Mouse (Mus musculus): Measurements from ENCODE around the gene Cep44.

DNA sequence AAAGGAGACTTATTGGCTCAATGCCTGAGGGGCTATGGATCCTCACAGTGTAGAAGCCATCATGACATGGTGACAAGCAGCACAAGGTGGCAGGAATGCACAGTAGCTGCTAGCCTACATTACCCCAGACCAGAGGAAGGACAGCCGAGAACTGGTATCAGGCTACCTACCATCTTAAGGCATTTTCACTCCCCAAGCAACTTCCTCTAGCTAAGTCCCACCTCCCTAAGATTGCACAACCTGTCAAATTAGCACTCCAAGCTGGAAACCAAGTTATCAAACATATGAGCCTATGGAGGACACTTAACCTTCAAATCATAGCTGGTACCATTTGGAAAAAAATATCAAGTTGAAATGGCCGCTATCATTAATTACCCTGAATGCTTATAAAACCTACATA lies 3.0 kb downstream of the Cep44 start:
- TF ChIP-seq CTCF (IDR thresholded peaks at IDR 0.05; ENCODE audit: low read depth, low read length) (no peak), POLR2A (IDR thresholded peaks at IDR 0.05; ENCODE audit: extremely low read depth, insufficient read depth, low read length) (no peak)

Data from liver, adult 2 months (tissue).